Mouse (Mus musculus) 3T3-L1 (cell line): ENCODE results near the gene Speer4e.
"Not testable (repeated sequence)": the region's sequence is repeated elsewhere in the genome, so short reads cannot be mapped to it uniquely, and the experiment has no call there.

ENCODE experiments used
- DNase-seq: peaks from one replicate; pipeline ENCODE4 v3.0.0-alpha.2; 2015; ENCODE audit warnings: low read depth, low spot score

The Speer4e gene

DNA sequence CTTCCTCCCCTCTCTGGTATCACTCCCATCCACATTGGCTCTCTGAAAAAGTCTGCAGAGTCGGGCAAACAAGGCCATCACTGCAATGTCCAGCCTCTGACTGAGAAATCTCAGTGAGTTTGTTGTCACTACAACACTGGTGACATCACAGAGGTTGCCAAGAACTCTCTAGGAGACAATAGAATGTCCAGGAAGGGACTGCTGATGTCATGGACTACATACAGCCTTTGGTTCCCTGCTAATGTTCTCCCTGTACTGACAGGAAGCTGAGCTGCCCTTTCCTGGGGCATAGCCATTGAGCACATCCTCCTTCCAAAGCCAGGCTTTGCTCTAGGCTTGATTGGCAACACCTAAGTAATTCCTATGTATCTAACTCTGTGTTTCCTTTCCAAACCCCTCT, at the start of gene Speer4e:
TSS of gene Speer4e (minus strand) at position 101 of the 400 bp plus-strand sequence.
- DNase-seq, result not testable (repeated sequence)

DNA sequence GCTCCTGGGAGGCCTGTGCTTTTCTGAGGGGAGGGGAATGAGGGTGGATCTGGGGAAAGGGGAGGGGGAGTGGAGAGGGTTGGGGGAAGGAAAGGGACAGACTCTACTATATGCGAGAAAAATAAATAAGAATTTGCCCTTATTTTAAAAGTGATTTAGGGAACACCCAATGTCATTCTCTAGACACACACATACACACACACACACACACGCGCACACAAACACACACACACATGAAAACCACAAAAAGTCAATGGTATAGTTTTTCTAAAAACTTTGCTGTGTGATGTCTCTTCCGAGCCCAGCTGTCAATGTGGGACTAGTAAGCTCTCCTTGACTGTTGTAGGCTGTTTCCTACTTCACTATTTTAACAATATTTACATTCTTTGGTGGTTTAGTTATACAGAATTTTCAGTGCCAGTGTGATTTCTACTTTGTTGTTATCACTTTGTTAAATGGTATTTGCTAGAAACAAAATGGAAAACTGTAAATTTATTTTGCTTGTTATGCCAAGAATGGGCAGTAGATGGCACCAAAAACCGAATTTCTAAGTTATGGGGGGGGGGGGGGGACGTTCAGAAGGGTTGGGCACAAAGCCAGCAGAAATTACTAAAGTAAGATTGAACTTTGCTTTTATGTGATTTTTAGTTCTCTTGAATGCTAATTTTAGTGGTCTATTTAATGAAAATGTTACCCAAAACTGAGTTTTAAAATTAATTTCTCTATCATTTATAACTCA, 48.6 kb upstream of the Speer4e start:
- not testable (repeated sequence) for DNase-seq

DNA sequence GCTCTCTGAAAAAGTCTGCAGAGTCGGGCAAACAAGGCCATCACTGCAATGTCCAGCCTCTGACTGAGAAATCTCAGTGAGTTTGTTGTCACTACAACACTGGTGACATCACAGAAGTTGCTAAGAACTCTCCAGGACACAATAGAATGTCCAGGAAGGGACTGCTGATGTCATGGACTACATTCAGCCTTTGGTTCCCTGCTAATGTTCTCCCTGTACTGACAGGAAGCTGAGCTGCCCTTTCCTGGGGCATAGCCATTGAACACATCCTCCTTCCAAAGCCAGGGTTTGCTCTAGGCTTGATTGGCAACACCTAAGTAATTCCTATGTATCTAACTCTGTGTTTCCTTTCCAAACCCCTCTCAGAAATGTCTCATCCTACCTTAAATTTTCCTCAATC, 40.6 kb upstream of the Speer4e start, which contains the start of gene Gm10354:
TSS of gene Gm10354 (minus strand) at position 101 of the 400 bp plus-strand sequence.
- DNase-seq, result not testable (repeated sequence)

DNA sequence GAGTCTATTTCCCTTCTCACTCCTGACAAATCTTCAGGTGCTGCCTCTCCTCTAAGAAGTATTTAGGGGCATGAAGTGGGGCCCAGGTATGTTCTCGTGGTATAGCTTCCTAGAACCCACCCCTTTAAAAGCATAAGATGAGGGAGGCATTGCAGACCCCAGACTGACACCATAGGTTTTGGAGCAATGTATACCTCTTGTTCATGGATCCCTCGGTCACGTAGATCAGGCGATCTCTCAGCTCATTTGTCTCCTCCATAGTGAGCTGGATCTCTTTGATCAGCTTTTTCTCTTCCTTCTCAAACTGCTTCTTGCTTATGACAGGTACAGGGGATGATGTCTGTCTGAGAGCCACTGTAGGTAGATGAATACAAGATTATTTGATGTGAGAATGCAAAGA, 39.1 kb upstream of the Speer4e start:
- DNase-seq, result not testable (repeated sequence)

DNA sequence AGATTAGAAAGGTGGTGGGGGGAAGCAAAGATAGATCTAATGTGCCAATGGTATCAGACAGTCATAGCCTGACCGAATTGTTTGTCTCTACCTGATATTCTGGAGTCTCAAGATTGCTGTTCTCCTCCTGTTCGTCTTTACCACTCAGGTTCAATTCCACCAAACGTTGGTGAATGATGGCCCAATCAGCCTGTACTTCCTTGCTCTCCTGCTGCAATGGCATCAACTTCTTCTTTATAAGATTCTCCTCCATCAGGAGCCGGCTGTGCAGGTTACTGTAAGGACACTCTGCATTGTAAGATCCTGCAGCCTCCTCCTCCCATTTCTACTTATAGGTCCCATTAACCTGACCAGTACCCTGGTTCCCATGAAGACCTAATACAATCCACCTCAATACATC, 37.1 kb upstream of the Speer4e start:
- DNase-seq, result not testable (repeated sequence)

DNA sequence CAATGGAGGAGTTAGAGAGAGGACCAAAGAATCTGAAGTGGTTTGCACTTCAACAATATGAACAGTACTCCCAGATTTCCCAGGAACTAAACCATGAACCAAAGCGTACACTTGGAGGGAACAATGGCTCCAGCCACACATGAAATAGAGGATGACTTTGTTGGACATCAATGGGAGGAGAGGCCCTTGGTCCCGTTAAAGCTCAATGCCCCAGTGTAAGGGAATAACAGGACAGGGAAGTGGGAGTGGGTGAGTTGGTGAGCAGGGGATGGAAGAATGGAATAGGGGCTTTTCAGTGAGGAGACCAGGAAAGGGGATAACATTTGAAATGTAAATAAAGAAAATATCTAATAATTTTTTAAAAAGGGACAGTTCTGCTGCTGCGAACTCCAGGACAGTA, 34.6 kb upstream of the Speer4e start:
- DNase-seq, result not testable (repeated sequence)

DNA sequence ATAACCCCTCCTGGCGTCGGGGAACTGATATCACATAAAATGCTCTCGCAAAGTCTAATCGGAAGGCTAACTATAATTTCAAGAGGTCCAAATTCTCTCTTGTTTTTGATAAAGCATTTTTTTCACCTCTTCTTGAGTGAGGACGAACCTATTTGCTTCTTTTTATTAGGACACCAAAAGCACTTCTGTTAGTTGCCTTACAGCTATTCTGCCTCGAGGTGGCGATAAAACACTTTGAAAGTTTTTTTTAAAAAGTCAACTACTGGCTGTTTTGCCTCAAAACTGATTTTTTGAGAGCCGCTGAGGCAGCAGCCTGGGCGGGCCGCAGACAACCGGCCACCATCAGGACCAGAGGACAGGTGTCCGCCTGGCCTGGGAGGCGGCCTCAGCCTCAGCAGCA, 25.6 kb upstream of the Speer4e start:
- DNase-seq, result peak; percentile 69

DNA sequence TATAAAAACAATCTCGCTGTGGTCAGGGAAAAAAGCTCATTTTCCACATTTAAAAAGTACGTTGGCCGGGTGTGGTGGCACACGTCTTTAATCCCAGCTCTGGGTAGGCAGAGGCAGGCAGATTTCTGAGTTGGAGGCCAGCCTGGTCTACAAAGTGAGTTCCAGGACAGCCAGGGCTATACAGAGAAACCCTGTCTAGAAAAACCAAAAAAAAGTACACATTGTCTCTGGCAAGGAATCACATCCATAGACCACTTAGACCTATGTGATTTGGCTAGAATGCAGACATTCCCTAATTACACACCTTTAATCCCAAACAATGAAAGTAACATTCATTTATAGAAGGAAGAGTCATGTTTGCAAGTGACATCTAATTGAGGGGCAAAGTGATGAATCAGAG, 23.3 kb upstream of the Speer4e start:
- not testable (repeated sequence) for DNase-seq

DNA sequence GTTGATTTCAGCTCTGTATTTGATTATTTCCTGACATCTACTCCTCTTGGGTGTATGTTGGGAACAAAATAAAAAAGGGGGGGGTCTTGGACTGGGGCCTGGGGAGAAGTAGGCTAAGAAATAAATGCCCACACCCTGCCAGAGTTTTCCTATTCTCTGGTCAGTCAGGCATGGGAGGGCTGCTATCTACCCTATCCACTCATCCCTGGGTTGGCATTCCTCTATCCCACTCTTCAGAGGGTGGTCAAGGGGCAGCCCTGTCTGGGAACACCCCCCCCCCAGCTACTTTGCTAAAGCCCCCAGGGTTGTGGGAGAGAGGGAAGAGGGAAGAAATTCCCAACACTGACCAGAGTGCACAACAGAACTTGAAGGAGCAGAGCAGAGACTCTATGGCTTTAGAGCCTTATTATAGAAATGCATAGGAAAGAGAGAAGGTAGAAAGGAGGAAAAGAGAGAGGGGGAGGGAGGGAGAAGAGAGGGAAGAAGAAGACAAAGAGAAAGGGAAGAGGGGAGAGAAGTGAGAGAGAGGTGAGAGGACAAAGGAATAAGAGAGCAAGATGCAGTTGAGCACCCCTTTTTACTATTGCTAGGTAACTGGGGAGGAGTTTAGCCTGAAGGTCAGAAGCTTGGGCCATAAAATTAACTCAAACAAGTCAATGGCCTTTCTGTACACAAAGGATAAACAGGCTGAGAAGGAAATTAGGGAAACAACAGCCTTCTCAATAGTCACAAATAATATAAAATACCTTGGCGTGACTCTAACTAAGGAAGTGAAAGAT, 17.9 kb upstream of the Speer4e start:
- DNase-seq, result not testable (repeated sequence)

DNA sequence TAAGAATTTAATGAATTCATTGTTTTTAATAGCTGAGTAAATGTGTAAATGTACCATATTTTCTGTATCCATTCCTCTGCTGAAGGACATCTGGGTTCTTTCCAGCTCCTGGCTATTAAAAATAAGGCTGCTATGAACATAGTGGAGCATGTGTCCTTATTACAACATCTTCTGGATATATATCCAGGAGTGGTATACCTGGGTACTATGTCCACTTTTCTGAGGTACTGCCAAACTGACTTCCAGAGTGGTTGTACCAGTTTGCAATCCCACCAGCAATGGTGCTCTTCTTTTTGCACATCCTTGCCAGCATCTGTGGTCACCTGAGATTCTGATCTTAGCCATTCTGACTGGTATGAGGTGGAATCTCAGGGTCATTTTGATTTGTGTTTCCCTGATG, 15.4 kb upstream of the Speer4e start:
- not testable (repeated sequence) for DNase-seq

DNA sequence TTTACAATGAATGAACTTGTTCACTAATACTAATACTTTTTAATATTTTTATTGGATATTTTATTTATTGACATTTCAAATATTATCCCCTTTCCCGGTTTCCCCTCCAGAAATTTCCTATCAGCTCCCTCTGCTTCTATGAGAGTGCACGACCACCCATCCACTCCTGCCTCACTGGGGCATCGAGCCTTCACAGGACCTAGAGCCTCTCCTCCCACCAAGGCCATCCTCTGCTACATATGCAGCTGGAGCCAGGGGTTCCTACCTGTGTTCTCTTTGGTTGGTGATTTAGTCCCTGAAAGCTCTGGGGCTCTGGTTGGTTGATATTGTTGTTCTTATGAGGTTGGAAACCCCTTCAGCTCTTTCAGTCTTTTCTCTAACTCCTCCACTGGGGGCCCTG, 14.5 kb upstream of the Speer4e start:
- peak; percentile 1 for DNase-seq

DNA sequence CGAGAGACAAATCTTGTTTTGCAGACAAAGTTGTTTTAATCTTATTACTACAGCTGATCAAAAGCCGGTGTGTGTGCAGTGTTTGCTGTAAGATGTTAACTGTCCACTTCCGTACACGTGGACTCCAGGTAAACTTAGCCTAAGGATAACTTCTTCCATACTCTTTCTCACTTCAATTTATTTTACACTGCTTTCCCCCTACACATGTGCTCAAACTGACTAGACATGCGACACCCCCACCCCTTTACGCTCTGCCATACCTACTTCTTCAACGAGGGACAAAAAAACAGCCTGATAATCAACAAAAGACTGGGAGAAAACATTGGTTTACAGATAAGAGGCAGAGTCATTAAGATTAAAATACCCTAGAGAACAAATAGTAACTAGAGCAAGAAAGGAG, 13.6 kb upstream of the Speer4e start:
- DNase-seq, result peak; percentile 6

DNA sequence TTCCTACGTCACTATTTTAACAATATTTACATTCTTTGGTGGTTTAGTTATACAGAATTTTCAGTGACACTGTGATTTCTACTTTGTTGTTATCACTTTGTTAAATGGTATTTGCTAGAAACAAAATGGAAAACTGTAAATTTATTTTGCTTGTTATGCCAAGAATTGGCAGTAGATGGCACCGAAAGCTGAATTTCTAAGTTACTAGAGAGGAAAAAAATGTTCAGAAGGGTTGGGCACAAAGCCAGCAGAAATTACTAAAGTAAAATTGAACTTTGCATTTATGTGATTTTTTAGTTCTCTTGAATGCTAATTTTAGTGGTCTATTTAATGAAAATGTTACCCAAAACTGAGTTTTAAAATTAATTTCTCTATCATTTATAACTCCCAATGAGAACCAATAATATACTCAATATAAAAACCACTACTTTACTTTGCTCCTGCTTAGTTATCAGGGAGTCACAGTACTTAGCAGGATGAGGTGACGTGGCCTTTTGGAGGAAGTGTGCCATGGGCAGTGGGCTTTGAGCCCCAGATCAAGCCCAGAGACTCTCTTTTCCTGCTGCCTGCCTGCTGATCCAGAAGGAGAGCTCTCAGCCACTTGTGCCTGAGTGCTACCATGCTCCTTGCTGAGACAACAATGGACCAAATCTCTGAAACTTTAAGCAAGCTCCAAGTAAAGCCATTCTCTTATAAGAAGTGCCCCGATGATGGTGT, 9.4 kb upstream of the Speer4e start:
- peak; percentile 43 for DNase-seq

DNA sequence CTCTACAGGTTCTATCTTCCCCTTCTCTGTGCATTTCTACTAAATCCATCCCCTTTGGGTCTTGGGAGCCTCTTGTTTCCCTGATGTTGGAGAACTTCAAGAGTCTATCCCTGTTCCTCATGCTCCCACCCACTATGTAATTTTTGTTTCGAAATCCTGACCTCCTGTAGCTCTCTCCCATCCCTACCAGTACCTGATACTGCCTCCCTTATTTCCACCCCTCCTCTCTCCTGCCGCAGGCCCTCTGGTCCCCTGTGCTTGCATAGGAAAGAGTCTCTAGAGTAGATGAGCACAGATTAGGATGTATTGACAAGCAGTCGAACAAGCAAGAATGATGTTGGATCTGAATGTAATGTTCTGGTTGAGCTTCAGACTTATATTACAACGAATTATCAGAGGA, 7.3 kb upstream of the Speer4e start:
- DNase-seq, result not testable (repeated sequence)

DNA sequence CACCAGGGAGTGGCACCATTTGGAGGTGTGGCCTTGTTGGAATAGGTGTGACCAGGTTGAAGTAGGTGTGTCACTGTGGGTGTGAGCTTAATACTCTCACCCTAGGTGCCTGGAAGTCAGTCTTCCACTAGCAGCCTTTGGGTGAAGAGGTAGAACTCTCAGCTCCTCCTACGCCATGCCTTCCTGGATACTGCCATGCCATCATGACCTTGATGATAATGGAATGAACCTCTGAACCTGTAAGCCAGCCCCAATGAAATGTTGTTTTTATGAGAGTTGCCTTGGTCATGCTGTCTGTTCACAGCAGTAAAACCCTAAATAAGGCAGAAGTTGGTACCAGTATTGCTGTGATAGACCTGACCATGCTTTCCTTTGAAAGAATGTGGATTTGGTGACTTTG, 2.8 kb upstream of the Speer4e start:
- DNase-seq, result not testable (repeated sequence)

DNA sequence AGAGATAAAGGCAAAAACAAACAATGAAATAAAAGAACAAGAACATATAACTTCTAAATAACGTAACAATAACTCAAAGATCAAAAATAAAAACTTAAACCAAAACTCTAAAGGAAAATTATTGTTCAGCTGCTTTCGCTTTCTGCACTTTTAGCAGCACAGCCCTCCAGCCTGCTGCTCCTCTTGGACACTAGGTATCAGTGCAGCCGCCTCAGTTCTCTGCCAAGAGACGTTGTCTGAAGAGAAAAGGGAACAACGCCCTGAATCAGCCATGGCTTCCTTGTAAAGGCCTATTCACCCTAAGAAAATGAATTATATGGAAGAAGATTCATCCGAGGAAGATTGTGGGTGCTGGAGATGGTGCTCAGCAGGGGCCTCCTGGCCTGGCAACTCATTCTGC, 4.5 kb downstream of the Speer4e start:
- DNase-seq, result not testable (repeated sequence)

DNA sequence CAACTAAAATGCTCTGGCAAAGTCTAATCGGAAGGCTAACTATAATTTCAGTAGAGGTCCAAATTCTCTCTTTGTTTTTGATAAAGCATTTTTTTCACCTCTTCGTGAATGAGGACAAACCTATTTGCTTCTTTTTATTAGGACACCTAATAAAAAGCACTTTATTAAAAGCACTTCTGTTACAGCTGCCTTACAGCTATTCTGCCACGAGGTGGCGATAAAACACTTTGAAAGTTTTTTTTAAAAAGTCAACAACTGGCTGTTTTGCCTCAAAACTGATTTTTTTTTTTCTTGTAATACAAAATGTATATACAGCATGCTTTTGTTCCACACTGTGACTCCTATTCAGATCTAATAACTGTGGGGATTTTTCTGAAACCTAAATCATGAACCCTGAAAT, 11.2 kb downstream of the Speer4e start:
- peak; percentile 29 for DNase-seq

DNA sequence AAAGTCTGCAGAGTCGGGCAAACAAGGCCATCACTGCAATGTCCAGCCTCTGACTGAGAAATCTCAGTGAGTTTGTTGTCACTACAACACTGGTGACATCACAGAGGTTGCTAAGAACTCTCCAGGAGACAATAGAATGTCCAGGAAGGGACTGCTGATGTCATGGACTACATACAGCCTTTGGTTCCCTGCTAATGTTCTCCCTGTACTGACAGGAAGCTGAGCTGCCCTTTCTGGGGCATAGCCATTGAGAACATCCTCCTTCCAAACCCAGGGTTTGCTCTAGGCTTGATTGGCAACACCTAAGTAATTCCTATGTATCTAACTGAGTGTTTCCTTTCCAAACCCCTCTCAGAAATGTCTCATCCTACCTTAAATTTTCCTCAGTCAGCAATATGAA, 23.4 kb downstream of the Speer4e start, which contains the start of gene Gm9758:
TSS of gene Gm9758 (minus strand) at position 101 of the 400 bp plus-strand sequence.
- DNase-seq, result not testable (repeated sequence)

DNA sequence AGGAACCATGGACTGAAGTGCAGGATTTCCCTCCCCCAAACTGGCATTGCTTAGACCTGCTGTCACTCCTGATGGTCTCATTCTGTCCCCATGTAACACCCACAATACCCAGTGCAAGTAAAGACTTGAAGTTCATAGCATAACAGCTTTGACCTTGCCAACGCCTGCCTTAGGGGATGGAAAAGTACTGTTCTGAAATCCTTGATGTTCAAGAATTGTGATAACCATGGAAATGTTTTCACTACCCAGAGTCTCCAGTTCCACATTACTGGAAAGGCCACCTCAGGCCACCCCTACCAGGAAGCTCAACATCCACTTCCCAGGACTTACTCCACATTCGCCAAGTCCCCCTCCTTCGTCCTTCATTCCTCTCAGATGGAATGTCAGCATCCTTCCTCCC, 23.9 kb downstream of the Speer4e start:
- DNase-seq, result not testable (repeated sequence)

DNA sequence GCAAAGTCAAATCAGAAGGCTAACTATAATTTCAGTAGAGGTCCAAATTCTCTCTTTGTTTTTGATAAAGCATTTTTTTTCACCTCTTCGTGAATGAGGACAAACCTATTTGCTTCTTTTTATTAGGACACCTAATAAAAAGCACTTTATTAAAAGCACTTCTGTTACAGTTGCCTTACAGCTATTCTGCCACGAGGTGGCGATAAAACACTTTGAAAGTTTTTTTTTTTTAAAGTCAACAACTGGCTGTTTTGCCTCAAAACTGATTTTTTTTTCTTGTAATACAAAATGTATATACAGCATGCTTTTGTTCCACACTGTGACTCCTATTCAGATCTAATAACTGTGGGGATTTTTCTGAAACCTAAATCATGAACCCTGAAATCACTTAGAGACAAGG, 34.7 kb downstream of the Speer4e start:
- peak; percentile 42 for DNase-seq

DNA sequence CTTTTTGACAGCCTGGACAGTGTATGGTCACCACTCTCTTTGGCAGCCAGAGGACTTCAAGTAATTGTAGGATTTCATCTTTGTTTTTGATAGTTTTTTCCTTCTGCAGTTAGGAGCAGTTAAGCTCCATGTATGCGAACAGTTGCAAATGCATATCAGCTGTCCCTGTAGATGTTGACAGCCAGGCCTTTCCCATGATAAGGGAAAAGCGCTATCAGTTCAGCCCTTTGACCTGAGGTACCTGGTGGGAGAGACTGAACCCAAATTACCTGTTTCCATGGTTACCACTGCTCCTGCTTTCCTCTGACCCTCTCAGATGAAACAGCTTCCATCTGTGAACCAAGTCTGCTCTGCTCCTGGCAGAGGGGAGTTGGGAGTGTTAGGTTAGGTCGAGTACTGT, 46.0 kb downstream of the Speer4e start:
- no peak for DNase-seq

DNA sequence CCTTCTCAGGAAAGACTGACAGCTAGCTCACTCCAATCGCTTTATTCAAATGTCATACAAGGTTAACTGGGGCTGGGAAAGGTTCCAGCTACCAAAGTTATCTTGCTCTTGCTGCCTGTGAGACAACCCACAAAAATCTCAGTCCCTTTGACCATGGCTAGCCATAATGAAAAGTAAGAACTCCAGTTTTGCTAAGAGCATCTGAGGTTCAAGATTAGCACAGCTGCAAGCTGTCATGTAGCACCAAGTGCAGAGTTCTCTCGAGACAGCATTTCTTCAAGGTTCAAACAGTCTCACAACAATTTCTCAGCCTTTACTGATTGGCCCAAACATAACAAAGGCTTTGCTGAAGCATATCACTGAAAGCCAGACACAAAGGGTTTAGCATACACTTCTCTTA, 52.9 kb downstream of the Speer4e start:
- DNase-seq, result not testable (repeated sequence)
